Mouse (Mus musculus): Measurements from ENCODE around the gene Hnrnph3. TPM values are rescaled to one million over a fixed set of nuclear protein-coding genes. Genes with fewer than 3 reads are reported as not detected.

Hnrnph3 gene
- total RNA-seq, 2 experiments from 2014 or later: 31.1 to 32.6 TPM

DNA sequence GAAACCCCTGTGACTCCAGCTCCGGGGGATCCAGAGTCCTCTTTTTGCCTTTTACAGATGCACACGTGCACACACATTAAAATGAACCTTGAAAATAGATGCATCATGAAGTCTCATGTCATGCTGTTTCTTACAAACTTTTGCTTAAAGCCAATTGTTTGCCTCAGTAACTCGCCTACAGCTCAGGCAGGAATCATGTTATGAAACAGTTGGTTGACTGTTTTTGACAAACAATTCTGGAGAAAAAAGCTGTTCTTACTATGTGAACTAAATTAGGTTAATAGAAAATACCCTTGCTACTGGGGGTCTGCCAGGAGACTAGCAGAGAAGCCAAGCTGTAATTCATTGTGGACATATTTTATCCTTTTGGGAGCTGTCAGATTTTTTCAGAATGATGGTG, 8.9 kb upstream of the Hnrnph3 start:
- intact Hi-C loops (cut with DNase I): no loop called here
- no peak for DNase-seq

DNA sequence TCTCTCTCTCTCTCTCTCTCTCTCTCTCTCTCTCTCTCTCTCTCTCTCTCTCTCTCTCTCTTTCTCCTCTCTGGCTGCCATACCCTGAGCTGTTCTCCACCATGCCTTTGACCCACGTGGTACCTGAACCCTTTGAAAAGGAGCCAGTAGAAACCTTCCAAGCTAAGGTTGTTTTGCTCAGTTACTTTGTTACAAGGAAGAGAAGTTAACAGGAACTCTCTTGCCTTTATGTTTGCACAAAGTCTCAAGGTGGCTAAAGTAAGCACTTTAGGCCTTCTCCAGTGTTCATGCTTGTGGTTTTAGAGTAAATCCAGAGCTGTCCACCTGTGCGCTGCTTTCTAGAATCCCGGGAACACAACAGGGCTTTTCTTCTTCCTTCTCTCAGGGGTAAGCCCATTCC, 8.2 kb upstream of the Hnrnph3 start:
- no peak for DNase-seq
- intact Hi-C loops (cut with DNase I): no loop called here

DNA sequence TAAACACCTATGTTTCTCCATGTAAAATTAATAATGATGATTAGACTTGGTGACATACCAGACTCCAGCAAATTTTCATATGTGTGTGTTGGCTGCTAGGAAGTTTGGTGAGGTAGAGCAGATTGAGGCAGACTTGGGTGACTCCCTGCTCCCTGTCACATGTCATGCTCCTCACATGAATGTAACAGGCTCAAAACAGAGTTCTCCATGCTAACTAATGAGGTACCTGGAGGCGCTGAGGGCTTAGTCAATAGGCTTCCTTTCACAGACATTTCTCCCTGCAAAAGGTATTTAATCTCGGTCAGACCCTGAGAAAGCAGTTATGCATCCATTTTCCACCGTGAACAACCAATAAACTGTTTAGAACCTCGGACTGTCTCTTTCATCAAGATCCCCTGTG, 4.4 kb upstream of the Hnrnph3 start:
- DNase-seq: no peak
- intact Hi-C loops (cut with DNase I): loop anchor here (10.0 kb wide), 1 partner anchor 216 kb away; the partner anchor contains the start of gene Herc4

DNA sequence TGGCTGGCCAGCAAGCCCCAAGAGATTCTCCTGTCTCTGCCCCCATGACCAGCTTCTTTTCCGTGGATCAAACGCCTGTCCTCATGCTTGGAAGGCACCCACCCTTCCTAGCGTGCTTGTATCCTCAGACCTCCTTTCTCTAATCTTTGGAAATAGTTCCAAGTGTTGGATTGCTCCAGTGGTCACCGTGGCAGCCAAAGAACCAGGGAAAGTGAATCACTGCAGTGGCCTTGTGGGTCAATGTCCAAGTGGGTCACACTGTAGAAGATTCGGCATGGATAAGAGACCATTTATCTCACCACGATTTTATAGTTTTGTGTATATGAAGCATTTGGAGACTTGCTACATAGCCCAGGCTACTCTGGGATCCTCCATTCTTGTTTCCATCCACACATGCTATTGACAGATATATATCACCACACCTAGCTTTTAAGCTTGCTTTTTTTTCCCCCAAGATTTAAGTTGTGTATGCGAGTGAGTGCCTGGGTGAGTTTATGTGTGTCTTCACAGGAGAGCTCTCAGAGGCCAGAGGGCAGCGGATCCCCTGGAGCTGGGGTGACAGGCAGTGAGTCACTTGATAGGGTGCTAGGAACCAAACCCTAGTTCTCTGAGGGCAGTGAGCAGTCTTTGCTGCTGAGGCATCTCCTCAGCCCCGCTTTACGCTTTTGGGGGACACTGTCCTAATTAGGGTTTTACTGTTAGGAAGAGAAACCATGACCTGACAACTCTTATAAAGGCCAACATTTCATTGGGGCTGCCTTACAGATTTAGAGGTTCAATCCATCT, 3.6 kb upstream of the Hnrnph3 start:
- intact Hi-C loops (cut with DNase I): loop anchor here (10.0 kb wide), 1 partner anchor 217 kb away; the partner anchor contains the start of gene Herc4
- DNase-seq: no peak

DNA sequence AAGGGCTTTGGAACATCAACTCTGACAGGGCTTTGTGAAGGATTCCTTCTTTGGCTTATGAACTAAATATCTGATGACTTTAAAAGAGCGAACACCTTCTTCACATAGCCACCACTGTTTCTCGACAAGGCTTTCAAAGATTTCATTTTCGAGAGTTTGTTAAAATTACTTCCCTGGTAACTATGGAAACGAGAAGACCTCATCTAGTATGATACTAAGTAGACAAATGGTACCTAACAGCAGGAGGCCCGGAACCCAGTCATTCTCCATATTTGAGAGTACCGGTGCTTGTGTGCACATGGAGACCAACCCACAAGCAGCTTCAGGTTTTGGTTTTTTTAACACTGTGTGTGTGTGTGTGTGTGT, 2.8 kb upstream of the Hnrnph3 start:
- intact Hi-C loops (cut with DNase I): loop anchor here (10.0 kb wide), 1 partner anchor 218 kb away; the partner anchor contains the start of gene Herc4
- DNase-seq: no peak

DNA sequence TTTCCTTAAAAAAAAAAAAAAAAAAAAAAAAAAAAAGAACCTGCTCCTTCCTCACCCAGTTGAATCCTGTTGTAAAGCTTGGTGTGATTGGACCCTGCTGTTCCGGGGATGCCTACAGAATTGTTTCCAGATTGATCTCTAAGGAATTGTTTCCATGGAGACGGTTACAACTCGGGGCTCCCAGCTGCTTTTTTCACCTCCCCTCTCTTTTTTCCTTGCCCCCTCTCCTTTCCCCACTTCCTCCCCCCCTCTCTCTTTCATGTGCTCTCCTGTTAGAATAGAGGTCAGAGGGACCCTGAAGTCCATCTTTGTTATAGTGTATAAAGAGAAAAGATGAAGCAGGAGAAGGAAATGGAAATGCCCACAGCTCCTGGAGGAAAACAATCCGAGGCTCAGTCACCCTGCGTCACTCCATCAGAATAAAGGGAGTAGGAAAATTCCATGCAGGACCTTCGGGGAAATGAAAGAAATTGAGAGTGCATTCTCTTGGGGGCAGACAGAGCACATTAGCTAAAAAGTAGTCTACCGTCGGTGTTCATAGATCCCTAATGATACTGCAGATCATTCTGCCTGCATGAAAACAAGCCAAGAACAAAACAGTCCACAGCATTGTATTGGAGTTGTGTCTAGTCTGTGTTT, 2.3 kb upstream of the Hnrnph3 start:
- intact Hi-C loops (cut with DNase I): loop anchor here (10.0 kb wide), 1 partner anchor 219 kb away; the partner anchor contains the start of gene Herc4
- DNase-seq: no peak

DNA sequence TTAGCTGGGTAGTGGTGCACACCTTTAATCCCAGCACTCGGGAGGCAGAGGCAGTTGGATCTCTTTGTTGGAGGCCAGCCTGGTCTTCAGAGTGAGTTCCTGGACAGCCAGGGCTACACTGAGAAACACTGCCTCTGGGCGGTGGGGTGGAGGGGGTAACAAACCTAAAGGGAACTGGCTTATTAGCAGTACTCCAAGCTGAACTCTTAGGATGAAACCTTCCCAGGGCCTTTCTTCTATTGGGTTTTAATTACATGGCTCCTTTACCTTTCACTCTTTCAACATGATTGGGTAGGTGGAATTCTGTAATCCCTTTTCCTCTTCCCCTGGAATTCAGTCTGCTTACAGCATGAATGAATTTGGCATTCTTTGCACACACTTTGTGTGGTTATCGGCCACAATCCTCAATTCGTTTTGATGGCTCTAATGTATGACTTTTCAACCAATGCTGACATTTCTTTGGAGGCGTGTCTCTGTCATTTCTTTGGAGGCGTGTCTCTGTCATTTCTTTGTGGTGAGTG, 1.5 kb upstream of the Hnrnph3 start:
- intact Hi-C loops (cut with DNase I): loop anchor here (10.0 kb wide), 1 partner anchor 219 kb away; the partner anchor contains the start of gene Herc4

DNA sequence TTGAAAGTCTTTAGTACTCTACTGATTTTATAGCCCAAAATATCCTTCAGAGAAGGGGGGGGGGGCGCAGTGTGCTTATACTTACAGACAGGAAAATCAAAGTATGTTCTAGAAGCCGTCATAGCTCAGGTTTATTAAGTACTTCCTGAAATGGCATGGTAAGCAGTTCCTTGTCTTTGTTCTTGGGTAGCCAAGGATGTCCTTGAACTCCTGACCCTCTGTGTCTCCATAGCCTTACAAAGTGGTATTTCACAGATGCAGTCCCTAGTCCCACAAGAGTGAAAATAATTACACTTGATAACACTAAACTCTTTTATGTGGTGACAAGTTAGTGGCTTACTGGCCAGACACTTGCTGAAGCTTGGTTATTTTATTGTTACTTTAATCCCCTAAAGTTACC, 999 bp upstream of the Hnrnph3 start:
- DNase-seq: no peak
- intact Hi-C loops (cut with DNase I): loop anchor here (10.0 kb wide), 1 partner anchor 220 kb away; the partner anchor contains the start of gene Herc4

More for the DNA sequence above, 1.5 kb upstream of the Hnrnph3 start:
- DNase-seq: no peak

DNA sequence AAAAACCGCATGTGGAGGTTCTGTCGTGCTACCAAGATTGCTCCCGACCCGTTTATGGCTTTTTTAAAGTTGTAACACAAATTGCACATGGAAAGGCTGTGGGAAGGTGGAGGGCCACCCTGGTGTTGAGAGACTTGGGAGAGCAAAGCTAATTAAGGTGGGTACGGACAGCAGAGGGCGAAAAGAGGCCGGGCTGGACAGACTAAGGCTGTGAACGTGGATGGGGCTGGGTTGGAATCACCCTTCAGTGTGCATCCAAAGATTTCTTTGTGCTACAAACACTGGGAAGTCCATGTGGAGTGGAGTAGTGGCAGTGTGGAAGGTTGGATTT, 528 bp upstream of the Hnrnph3 start:
- DNase-seq: peak; percentile 83 to 84

DNA sequence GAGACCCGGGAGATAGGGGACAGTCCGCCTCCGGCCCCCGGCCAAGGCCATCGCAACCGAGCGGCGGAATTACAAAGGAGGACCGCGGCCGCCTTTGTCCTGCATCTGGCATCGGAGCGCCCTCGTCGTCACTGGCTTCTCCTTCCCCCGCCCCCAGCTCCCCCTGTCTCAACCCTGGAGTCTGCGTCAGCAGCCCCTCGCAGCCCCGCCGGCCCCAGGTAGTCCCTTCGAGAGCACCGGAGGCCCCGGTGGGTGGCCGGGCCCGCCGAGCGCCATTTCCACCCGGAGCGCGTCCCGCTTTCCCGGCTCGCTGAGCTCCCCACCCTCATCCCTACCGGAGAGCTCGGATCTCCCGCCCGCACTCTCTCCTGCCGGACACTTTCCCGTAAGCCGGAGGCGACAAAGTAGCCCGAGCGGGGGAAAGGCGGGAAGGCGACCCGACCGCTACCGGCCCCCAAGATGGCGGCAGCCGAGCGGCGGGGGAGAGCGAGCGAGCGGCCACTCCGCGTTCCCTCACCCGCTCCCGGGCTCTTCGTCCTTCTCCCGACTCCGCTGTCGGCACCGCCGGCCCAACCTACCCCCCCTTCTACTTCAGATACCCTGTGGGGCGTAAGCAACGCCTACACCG, 782 bp downstream of the Hnrnph3 start:
- intact Hi-C loops (cut with DNase I): loop anchor here (10.0 kb wide), 1 partner anchor 222 kb away; the partner anchor contains the start of gene Herc4
- DNase-seq: peak; percentile 81 to 84

More for the DNA sequence above, 528 bp upstream of the Hnrnph3 start:
- intact Hi-C loops (cut with DNase I): loop anchor here (1.0 to 10.0 kb wide), 2 partner anchors 42 to 220 kb away; partner anchors contain the start of gene Herc4

DNA sequence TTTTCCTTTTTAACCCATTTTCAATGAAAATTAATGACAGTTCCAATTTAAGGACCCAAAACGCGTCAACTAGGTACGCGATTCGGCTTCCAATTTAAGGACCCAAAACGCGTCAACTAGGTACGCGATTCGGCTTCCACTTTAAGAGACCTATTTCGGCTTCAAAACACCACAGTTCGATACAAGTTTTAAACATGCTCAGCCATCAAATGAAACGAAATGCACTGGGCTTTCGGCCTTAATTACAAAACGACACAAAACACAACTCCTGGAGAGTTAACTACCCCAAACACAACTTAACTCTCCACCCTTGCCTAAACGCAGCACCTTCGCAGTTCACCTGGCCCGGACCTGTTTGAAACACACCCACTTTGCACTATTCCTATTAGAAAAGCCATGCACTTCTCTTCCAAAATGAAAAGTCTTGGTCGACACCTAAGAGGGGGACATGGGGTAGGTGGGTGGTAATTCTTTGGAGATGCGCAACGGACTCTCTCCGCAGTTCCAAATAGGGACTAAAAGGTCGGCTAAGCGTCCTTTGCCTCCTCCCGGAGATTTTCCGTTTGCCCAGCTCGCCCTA, 1.4 kb downstream of the Hnrnph3 start:
- intact Hi-C loops (cut with DNase I): loop anchor here (10.0 kb wide), 1 partner anchor 222 kb away; the partner anchor contains the start of gene Herc4
- DNase-seq: no peak

DNA sequence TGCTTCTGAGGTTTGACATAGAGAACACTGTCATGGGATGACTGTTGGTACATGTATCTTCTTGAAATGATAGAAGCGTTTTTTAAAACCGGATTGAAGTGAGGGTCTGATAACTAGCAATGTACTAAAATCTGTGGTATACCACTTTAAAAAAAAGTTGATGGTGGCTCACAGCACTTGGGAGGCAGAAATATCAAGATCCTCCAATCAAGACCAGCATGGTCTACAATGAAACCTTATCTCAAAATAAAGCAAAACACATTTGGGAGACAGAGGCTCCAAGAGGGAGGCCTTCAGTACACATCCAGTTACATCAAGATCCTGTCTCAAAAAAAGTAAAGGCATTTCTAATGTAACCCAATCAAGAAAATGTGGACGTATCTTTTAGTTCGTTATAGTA, 2.3 kb downstream of the Hnrnph3 start:
- intact Hi-C loops (cut with DNase I): loop anchor here (10.0 kb wide), 1 partner anchor 223 kb away; the partner anchor contains the start of gene Herc4
- DNase-seq: no peak

DNA sequence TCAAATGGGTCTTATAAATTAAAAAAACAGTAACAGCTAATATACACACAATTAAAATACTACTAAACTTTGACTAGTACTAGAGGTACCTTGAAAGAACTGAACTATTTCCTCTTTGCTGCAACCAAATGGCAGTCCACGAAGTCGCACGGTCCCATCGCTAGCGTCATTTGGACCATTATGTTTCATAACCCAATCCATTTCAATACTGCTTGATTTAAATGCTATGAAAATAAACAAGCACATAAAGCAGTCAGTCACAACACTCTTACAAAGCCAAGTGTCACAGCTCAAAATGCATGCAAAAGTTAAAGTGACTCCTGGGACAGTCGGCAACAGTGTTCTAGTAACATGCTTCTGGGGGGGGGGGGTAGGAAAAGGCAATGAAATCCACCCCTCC, 4.7 kb downstream of the Hnrnph3 start:
- intact Hi-C loops (cut with DNase I): no loop called here
- DNase-seq: no peak

DNA sequence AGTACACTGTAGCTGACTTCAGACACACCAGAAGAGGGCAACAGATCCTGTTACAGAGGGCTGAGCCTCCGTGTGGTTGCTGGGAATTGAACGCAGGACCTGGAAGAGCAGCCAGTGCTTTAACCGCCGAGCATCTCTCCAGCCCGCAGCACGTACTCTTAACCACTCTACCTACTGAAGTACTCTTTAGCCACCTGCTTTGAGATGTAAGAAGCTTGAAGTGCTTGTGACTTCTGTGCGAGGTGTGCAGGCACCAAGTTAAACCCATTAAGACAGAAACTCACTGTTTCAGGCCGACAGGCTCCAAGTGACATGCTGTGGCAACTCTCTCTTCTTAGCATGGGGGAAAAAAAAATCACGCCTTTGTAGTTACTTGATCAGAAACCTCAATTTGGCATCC, 9.8 kb downstream of the Hnrnph3 start:
- intact Hi-C loops (cut with DNase I): no loop called here
- DNase-seq: no peak

DNA sequence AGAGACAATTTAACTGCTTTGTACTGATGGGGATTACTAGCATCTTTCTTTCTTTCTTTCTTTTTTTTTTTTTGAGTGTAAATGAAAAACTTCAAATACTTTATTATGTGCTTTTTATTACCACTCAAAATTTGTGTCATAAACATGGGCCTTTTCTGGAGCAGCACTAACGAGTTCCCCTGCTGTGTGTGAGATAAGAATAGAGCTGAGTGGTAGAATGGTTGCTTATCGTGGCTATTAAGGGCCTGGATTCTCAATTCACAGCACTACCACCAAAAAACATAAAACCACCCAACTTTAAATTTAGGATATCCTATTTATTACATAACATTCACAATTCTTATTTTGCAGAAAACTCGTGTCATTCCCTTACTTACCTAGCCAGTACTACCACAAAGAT, 10.5 kb downstream of the Hnrnph3 start:
- no peak for DNase-seq
- intact Hi-C loops (cut with DNase I): no loop called here

DNA sequence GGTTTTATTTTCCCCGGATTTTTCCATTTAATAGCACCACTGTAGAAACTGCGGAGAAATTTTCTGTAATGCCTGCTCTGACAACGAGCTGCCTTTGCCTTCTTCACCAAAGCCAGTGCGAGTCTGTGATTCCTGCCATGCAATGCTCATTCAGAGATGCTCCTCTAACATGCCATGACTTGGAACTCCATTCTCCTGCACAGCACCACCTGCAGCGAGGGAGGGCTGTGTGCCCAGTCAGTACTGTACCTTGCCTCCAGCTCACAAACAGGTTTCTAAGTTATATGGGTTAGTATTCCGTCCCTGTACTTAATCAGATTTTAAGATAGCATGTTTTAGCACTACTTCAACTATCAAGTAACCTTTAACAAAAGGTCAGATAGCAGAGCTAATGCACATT, 12.5 kb downstream of the Hnrnph3 start:
- no peak for DNase-seq
- intact Hi-C loops (cut with DNase I): no loop called here

DNA sequence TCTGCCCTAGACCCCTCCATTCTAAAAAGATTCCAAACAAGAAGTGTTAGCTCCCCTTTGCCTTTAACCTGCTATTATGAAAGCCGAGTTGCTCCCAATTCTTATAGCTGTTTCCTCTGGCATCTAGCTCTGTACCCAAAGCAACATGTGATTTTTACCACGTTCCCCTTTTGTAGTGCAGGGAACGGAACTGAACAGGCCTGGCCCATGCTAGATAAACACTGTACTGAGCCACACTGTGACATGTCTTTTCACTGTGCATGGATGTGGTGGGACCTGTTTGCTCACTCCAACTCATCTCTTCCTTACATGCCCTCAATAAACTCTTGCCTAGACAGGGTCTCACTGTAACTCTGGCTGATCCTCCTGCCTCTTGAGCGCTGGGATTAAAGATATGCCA, 13.7 kb downstream of the Hnrnph3 start:
- no peak for DNase-seq
- intact Hi-C loops (cut with DNase I): no loop called here

DNA sequence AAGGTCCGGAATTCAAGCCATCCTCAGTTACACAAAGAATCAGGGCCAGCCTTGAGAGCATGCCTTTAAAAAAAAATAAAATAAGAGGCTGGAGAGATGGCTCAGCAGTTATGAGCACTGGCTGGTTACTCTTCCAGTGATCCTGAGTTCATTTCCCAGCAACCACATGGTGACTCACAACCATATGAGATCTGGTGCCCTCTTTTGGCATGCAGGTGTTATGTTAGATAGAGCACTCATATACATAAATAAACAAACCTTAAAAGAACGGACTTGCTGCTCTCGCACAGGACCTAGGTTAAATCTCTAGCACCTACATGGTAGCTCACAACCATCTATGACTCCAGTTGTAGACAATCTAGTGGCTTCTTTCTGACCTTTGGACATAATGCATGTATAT, 15.8 kb downstream of the Hnrnph3 start:
- intact Hi-C loops (cut with DNase I): no loop called here
- DNase-seq: no peak

DNA sequence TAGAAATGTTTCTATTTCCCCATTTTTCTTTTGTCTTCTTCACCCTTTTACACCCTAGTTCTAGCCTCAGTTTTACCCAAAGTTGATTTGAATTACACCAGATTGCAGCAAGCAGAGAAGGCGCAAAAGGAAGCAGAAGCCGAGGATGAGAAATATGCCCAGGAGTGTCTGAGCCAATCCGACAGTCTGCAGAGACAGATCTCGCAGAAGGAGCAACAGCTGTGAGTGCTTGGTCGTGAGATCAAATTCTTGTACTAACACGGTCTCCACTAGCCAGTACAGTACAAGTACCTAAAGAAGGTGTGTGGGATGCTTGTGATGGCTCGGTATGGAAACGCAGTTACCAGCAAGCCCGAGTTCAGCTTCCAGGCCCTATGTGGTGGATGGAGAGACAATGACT, 19.5 kb downstream of the Hnrnph3 start:
- intact Hi-C loops (cut with DNase I): no loop called here
- no peak for DNase-seq

DNA sequence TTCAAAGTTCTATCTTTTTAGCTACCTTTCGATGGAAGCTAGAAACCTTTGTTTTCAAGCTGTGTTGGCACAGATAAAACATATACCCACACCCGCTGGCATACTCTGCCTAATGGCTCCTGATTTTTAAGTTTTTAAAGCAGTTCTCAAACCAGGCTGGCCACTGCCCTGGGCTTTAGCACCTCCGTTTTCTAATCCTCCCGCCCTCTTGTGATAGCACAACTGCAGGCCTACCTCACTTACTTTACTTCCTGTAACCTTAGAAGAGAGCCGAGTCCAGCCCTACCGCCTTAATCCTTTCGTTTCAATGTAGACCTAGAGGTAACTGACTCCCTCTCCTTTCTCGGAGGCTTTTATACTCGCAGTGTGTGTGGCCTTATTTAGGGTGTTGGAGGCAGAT, 20.8 kb downstream of the Hnrnph3 start:
- intact Hi-C loops (cut with DNase I): no loop called here
- no peak for DNase-seq

DNA sequence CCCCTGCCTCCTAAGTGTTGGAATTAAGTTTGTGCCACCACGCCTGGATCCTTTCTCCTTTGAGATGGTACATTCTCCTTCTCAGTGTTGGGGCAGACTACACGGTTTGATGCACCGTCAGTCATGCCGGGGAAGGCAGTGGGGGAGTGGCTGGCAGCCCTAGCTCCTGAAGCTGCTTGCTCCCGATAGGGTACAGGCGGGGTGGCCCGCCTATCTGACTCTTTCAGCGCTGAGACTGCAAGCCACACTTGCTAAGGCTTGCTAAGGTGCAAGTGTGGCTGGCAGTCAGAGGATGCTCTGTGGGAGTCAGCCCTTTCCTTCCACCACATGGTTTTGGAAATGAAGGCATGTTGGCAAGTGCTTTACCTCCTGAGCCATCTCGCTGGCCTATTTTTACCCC, 23.4 kb downstream of the Hnrnph3 start:
- no peak for DNase-seq
- intact Hi-C loops (cut with DNase I): no loop called here

All from heart, postnatal 10 days (tissue).